Mouse (Mus musculus) frontal cortex, postnatal 10 days (tissue): ENCODE data around the gene Aldh1a2.

Source experiments
- DNase-seq, 2 experiments: peaks; one replicate each; pipeline ENCODE4 v3.0.0; 2022; ENCODE audit warnings: low spot score in 2 of 2, mixed read lengths in 1 of 2

Gene Aldh1a2

GRCm38 (mm10) chr9:71215248-71216035, at the start of gene Aldh1a2:
Gene Aldh1a2 (plus strand): TSS chr9:71215789.
- DNase-seq: peak in 1 of 2 experiments; percentile 30

- DNase-seq: no peak
Observed at GRCm38 (mm10) chr9:71166019-71166705, 49.4 kb upstream of the Aldh1a2 start.

- no peak for DNase-seq
Observed at GRCm38 (mm10) chr9:71166871-71167465, 48.6 kb upstream of the Aldh1a2 start.

- no peak for DNase-seq
Observed at GRCm38 (mm10) chr9:71167473-71168215, 47.9 kb upstream of the Aldh1a2 start.

- DNase-seq: no peak
Observed at GRCm38 (mm10) chr9:71168511-71168910, 47.1 kb upstream of the Aldh1a2 start, which contains the start of gene Aqp9. Gene Aqp9 (minus strand): TSS chr9:71168682.

GRCm38 (mm10) chr9:71173533-71173932, 42.1 kb upstream of the Aldh1a2 start:
- no peak for DNase-seq

- DNase-seq: no peak
Observed at GRCm38 (mm10) chr9:71174316-71174975, 41.1 kb upstream of the Aldh1a2 start.

- DNase-seq: no peak
Observed at GRCm38 (mm10) chr9:71175686-71176085, 39.9 kb upstream of the Aldh1a2 start.

- DNase-seq: no peak
Observed at GRCm38 (mm10) chr9:71179276-71179896, 36.2 kb upstream of the Aldh1a2 start.

GRCm38 (mm10) chr9:71179964-71180700, 35.5 kb upstream of the Aldh1a2 start:
- DNase-seq: peak in 1 of 2 experiments; percentile 12

- DNase-seq: no peak
Observed at GRCm38 (mm10) chr9:71185285-71185684, 30.3 kb upstream of the Aldh1a2 start.

GRCm38 (mm10) chr9:71185823-71186222, 29.8 kb upstream of the Aldh1a2 start:
- DNase-seq: no peak

GRCm38 (mm10) chr9:71187396-71187795, 28.2 kb upstream of the Aldh1a2 start:
- DNase-seq: no peak

- peak in 1 of 2 experiments; percentile 50 for DNase-seq
Observed at GRCm38 (mm10) chr9:71188647-71189415, 26.8 kb upstream of the Aldh1a2 start.

GRCm38 (mm10) chr9:71198826-71199225, 16.8 kb upstream of the Aldh1a2 start:
- no peak for DNase-seq

- no peak for DNase-seq
Observed at GRCm38 (mm10) chr9:71202265-71202664, 13.3 kb upstream of the Aldh1a2 start.

GRCm38 (mm10) chr9:71209299-71209698, 6.3 kb upstream of the Aldh1a2 start:
- no peak for DNase-seq

- peak in 1 of 2 experiments; percentile 40 for DNase-seq
Observed at GRCm38 (mm10) chr9:71210870-71211269, 4.7 kb upstream of the Aldh1a2 start.

GRCm38 (mm10) chr9:71213636-71214035, 2.0 kb upstream of the Aldh1a2 start:
- no peak for DNase-seq
